Mouse (Mus musculus): ENCODE results near the gene Tmem121b.

DNA sequence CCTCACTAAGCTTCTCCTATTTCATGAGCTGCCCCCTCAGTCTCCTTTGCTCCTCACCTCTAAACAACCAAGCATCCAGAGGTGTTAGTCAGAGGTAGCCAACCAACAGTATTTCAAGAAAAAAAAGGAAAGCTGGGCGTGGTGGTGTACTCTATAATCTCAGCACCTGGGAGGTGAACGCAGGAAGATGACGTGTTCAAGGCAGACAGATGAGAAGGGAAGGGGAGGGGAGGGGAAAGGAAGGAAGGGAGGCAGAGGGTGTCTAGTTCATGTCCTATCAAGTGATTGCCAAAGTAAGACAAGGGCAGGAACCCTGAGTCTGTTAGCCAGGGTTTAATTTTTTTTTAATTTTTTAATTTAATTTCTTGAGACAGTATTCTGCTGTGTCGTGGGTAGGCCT is 15.0 kb upstream of the Tmem121b start:
- TF ChIP-seq CTCF (conservative IDR thresholded peaks at IDR 0.05; ENCODE audit: insufficient read depth, insufficient read length, low read depth, low read length) (no peak), POLR2A (IDR thresholded peaks at IDR 0.05; ENCODE audit: low read depth, low read length) (no peak)
